Mouse (Mus musculus): ENCODE results near the gene Rcbtb2. TPM values are rescaled to one million over a fixed set of nuclear protein-coding genes. Genes with fewer than 3 reads are reported as not detected.

Rcbtb2 gene
- total and polyA plus RNA-seq, 3 experiments: 34.1 to 49.0 (median 36.9) TPM

DNA sequence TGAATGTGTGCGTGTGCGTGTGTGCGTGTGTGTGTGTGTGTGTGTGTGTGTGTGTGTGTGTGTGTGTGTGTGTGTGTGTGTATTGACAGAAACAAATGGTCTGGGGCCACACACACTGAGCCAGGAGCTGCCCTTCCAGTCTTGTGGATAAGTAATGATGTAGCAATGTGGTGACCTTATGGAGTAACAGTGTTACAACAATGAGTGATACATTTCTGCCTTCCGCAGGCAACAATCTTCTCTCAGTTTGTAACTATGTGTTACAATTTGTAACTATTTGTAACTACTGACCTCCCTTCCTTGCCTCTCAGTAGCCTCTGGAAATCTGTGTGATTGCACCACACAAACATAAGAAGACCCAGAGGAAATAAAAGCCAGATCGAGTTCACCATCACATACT, 35.6 kb upstream of the Rcbtb2 start:
- no peak for DNase-seq (ENCODE audit: extremely low read depth)
- H3K4me3 ChIP-seq (replicated peaks in 1 of 3; ENCODE audit: low read depth in 2 of 3, low read length in 2 of 3, poor library complexity in 1 of 3): no peak overlapping the region
- no peak overlapping the region for H3K4me2 ChIP-seq (ENCODE audit: insufficient read depth, low read depth, poor library complexity, severe bottlenecking)
- dilution Hi-C loops (cut with MboI; ENCODE audit: extremely low pct_ligation_motif_present, extremely low pct_unique_long_range_greater_than_20kb, low sequenced_read_pairs): no loop called here
- no peaks in the 10 kb centered on the region for H3K27me3 ChIP-seq (replicated peaks)
- H3K4me1 ChIP-seq (ENCODE audit: control insufficient read depth in 1 of 2, insufficient read depth in 2 of 2): no peaks in the 10 kb centered on the region
- no peak overlapping the region for H3K9ac ChIP-seq (ENCODE audit: insufficient read depth, low read depth)
- TF ChIP-seq MXI1 (IDR thresholded peaks at IDR 0.05; ENCODE audit: low read depth, low read length): no peak
- no peak for TF ChIP-seq ZC3H11A (IDR thresholded peaks at IDR 0.05; ENCODE audit: low read depth, low read length)
- no peak for TF ChIP-seq POLR2A (IDR thresholded peaks at IDR 0.05; ENCODE audit: low read depth, low read length)
- no peak for TF ChIP-seq USF2 (conservative IDR thresholded peaks at IDR 0.05; ENCODE audit: low read depth, low read length)
- TF ChIP-seq PAX5 (IDR thresholded peaks at IDR 0.05; ENCODE audit: low read length): no peak
- TF ChIP-seq ZKSCAN1 (IDR thresholded peaks at IDR 0.05; ENCODE audit: borderline replicate concordance, low read depth, low read length): no peak
- no peak for TF ChIP-seq USF1 (IDR thresholded peaks at IDR 0.05; ENCODE audit: low read depth, low read length)
- no peak for TF ChIP-seq BHLHE40 (IDR thresholded peaks at IDR 0.05; ENCODE audit: low read depth, low read length)
- no peak for TF ChIP-seq POLR2AphosphoS2 (IDR thresholded peaks at IDR 0.05; ENCODE audit: low read depth, low read length)
- no peak for TF ChIP-seq E2F4 (IDR thresholded peaks at IDR 0.05; ENCODE audit: insufficient replicate concordance, low read depth, low read length)
- no peak for TF ChIP-seq HCFC1 (IDR thresholded peaks at IDR 0.05; ENCODE audit: low read depth, low read length)
- no peak for TF ChIP-seq JUN (IDR thresholded peaks at IDR 0.05; ENCODE audit: insufficient read depth, low read depth, low read length)
- TF ChIP-seq RAD21 (IDR thresholded peaks at IDR 0.05; ENCODE audit: low read depth, low read length): no peak
- in situ Hi-C loops (cut with MboI; ENCODE audit: low pct_ligation_motif_present, low pct_unique_long_range_greater_than_20kb, low sequenced_read_pairs): no loop called here
- H3K27ac ChIP-seq (ENCODE audit: insufficient read depth, low read depth): no peak overlapping the region
- H3K79me2 ChIP-seq (replicated peaks; ENCODE audit: control insufficient read depth, extremely low read depth, insufficient read depth, poor library complexity, severe bottlenecking): no peaks in the 10 kb centered on the region
- H3K36me3 ChIP-seq (replicated peaks in 1 of 2; ENCODE audit: control insufficient read depth in 1 of 2, insufficient read depth in 1 of 2, low read length in 1 of 2): no peaks in the 10 kb centered on the region
- H3K9me3 ChIP-seq (replicated peaks; ENCODE audit: low read length): no peaks in the 10 kb centered on the region

DNA sequence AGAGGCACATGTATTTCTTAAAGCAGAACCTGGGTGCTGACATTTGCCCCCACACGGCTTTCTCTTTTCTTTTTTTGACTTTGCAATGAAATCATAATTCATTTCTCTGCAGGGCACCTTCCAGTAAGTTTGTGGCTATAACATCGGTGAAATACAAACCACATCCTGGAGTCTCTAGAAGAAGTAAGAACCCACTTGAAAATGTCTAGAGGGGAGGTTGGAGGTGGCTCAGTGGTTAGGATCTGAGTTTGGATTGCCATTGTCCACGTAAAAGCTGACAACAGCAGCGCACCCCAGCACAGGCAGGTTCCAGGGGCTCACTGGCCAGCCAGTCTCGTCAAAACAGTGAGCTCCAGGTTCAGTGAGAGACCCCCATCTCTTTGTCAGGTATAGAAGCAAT, 35.1 kb upstream of the Rcbtb2 start:
- no peak for DNase-seq (ENCODE audit: extremely low read depth)
- H3K4me2 ChIP-seq (ENCODE audit: insufficient read depth, low read depth, poor library complexity, severe bottlenecking): no peak overlapping the region; the same call in 1 of the 2 replicates
- no peak overlapping the region for H3K4me3 ChIP-seq (replicated peaks in 1 of 3; ENCODE audit: low read depth in 2 of 3, low read length in 2 of 3, poor library complexity in 1 of 3)
- H3K27me3 ChIP-seq (replicated peaks): no peaks in the 10 kb centered on the region
- no peaks in the 10 kb centered on the region for H3K9me3 ChIP-seq (replicated peaks; ENCODE audit: low read length)
- H3K27ac ChIP-seq (ENCODE audit: insufficient read depth, low read depth): no peak overlapping the region
- no peaks in the 10 kb centered on the region for H3K79me2 ChIP-seq (replicated peaks; ENCODE audit: control insufficient read depth, extremely low read depth, insufficient read depth, poor library complexity, severe bottlenecking)
- TF ChIP-seq RCOR1 (conservative IDR thresholded peaks at IDR 0.05; ENCODE audit: low read depth, low read length): no peak
- TF ChIP-seq ETS1 (conservative IDR thresholded peaks at IDR 0.05; ENCODE audit: low read depth, low read length): no peak
- no peak for TF ChIP-seq USF1 (IDR thresholded peaks at IDR 0.05; ENCODE audit: low read depth, low read length)
- no peak for TF ChIP-seq SMC3 (IDR thresholded peaks at IDR 0.05; ENCODE audit: low read depth, low read length)
- no peak for TF ChIP-seq PAX5 (IDR thresholded peaks at IDR 0.05; ENCODE audit: low read length)
- no peak for TF ChIP-seq MXI1 (IDR thresholded peaks at IDR 0.05; ENCODE audit: low read depth, low read length)
- in situ Hi-C loops (cut with MboI; ENCODE audit: low pct_ligation_motif_present, low pct_unique_long_range_greater_than_20kb, low sequenced_read_pairs) (no loop called here), dilution Hi-C loops (cut with MboI; ENCODE audit: extremely low pct_ligation_motif_present, extremely low pct_unique_long_range_greater_than_20kb, low sequenced_read_pairs) (no loop called here)
- H3K36me3 ChIP-seq (replicated peaks in 1 of 2; ENCODE audit: control insufficient read depth in 1 of 2, insufficient read depth in 1 of 2, low read length in 1 of 2): no peaks in the 10 kb centered on the region
- H3K4me1 ChIP-seq (ENCODE audit: control insufficient read depth in 1 of 2, insufficient read depth in 2 of 2): no peaks in the 10 kb centered on the region
- H3K9ac ChIP-seq (ENCODE audit: insufficient read depth, low read depth): no peak overlapping the region

All from CH12.LX (cell line).